ENCODE assay signal across 7 mouse cellular contexts in the genomic region with DNA sequence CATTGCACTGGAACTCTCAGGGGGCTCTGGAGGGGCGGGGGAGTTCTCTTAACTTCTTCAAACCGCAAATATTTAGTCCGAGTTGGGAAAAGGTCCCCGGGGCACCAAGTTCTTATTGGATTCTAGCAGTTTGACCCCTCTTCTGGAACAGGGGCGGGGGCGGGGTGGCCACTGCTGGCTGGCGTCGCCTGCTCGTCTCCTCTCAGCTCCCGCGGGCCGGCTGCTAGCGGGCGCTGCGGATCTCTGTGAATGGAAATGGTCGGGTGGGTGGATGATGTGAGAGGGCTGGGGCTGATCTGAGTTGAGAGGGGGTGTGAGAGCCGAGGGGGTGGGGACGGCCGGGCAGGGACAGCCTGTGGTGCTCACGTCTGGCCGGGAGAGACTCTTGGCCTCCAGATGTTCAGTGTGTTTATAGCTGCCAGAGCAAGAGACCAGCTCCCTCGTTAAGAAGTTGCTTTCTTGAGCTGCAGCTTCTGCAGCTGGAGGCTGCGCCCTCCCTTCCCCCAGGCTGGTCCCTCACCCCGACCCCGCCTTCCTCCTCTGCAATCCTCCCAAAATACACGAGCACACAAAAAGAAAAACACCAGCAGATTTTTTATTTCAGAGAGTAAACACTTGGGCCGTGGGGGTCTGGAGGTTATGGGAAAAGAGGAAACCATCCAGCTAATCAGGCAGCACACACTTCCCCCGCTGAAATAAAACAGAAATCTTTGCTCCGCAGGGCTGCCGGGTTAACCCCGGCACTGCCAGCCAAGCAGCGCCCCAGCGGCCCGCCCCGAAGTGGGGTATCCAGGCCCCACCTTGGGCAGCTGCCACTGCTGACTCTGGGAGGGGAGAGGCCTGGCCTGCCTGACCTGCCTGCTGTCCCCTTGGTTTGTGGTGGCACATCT. TPM values are rescaled to one million over a fixed set of nuclear protein-coding genes. Genes with fewer than 3 reads are reported as not detected.
DNase-seq lines count a peak whose midpoint lies in the region; ATAC-seq lines count a peak whose summit lies in the region.

No protein-coding gene starts in this region.

- peak overlapping the region; percentile 53 for H3K9ac ChIP-seq in intestine, embryonic 16.5 days (ENCODE audit: low read depth, low read length)
- 0 out of 2 replicates have a peak overlapping the region, but pooled peaks have one; percentile 12 for H3K9ac ChIP-seq in liver, embryonic 12.5 days
- H3K9ac ChIP-seq in stomach, embryonic 15.5 days, result no peak overlapping the region

- peak; percentile 72 for DNase-seq in T-cell, adult 2 months (ENCODE audit: low spot score)
- peak; percentile 79 for DNase-seq in embryo, embryonic 10.5 days (ENCODE audit: low spot score)
- DNase-seq in heart, adult 18-20 months, result peak; percentile 83 to 94

- no peaks in the 10 kb centered on the region for H3K36me3 ChIP-seq in intestine, embryonic 16.5 days (ENCODE audit: control insufficient read depth, insufficient read depth, low read length)
- no peaks in the 10 kb centered on the region for H3K36me3 ChIP-seq in liver, embryonic 12.5 days
- H3K36me3 ChIP-seq in stomach, embryonic 15.5 days, result no peaks in the 10 kb centered on the region

- H3K9me3 ChIP-seq in intestine, embryonic 16.5 days (ENCODE audit: control insufficient read depth, low read length), result no peaks in the 10 kb centered on the region
- H3K9me3 ChIP-seq in liver, embryonic 12.5 days (replicated peaks), result no peaks in the 10 kb centered on the region
- no peaks in the 10 kb centered on the region for H3K9me3 ChIP-seq in stomach, embryonic 15.5 days

- H3K27ac ChIP-seq in intestine, embryonic 16.5 days (ENCODE audit: low read length), result peak overlapping the region; percentile 83
- H3K27ac ChIP-seq in liver, embryonic 12.5 days, result peak overlapping the region; percentile 60; the same call in 1 of the 2 replicates
- H3K27ac ChIP-seq in stomach, embryonic 15.5 days, result peak overlapping the region; percentile 86

- peak overlapping the region; percentile 30 for H3K4me3 ChIP-seq in intestine, embryonic 16.5 days (ENCODE audit: low read length)
- H3K4me3 ChIP-seq in liver, embryonic 12.5 days, result peak overlapping the region; percentile 28
- peak overlapping the region; percentile 24 for H3K4me3 ChIP-seq in stomach, embryonic 15.5 days (replicated peaks)

- H3K27me3 ChIP-seq in intestine, embryonic 16.5 days (replicated peaks; ENCODE audit: control insufficient read depth, insufficient read depth, low read length), result 0 out of 2 replicates have a peak, but pooled peaks cover 2% of the 10 kb centered on the region
- peaks cover 65% of the 10 kb centered on the region for H3K27me3 ChIP-seq in liver, embryonic 12.5 days (replicated peaks)
- H3K27me3 ChIP-seq in stomach, embryonic 15.5 days (replicated peaks), result no peaks in the 10 kb centered on the region

- ATAC-seq in intestine, embryonic 16.5 days, result peak; percentile 91
- ATAC-seq in liver, embryonic 12.5 days, result peak; percentile 73
- peak; percentile 25; the same call in 1 of the 2 replicates for ATAC-seq in monocyte, adult 5-6 weeks (replicated peaks; ENCODE audit: insufficient number of reproducible peaks, low FRiP score, low TSS enrichment, poor library complexity, severe bottlenecking)
- peak; percentile 82 for ATAC-seq in stomach, embryonic 15.5 days (ENCODE audit: insufficient read depth, low FRiP score, low read depth)

- peak overlapping the region; percentile 55 for H3K4me2 ChIP-seq in intestine, embryonic 16.5 days (ENCODE audit: low read depth, low read length)
- H3K4me2 ChIP-seq in liver, embryonic 12.5 days, result peak overlapping the region; percentile 60
- peak overlapping the region; percentile 57 for H3K4me2 ChIP-seq in stomach, embryonic 15.5 days

- under 1% methylated on average over 35 of the region's 35 CpGs for WGBS in intestine, embryonic 16.5 days
- WGBS in liver, embryonic 12.5 days (ENCODE audit: insufficient replicate concordance), result under 1% methylated on average over 35 of the region's 35 CpGs
- 1% methylated on average over 35 of the region's 35 CpGs for whole genome bisulfite sequencing in stomach, embryonic 15.5 days

- peaks cover 54% of the 10 kb centered on the region for H3K4me1 ChIP-seq in intestine, embryonic 16.5 days (ENCODE audit: control insufficient read depth, insufficient read depth, low read length)
- peaks cover 45% of the 10 kb centered on the region for H3K4me1 ChIP-seq in liver, embryonic 12.5 days
- peaks cover 56% of the 10 kb centered on the region for H3K4me1 ChIP-seq in stomach, embryonic 15.5 days

RNA-seq across cellular contexts. Expression of a gene that starts 36.2 kb away (rescaled TPM):
- total RNA-seq in heart, adult 18-20 months (2021), result 10 to 100 TPM; 35.3 to 36.9 TPM
- polyA plus RNA-seq in intestine, embryonic 16.5 days (2015; fragmentation: Nextera tagmentation; extraction: Ambion mirVana), result 33.0 and 33.9 TPM in 2 replicates
- polyA plus RNA-seq in liver, embryonic 12.5 days (2016; fragmentation: Nextera tagmentation; extraction: Ambion mirVana), result 24.2 and 25.4 TPM in 2 replicates
- 274 to 532 TPM (median 291 TPM) in 3 replicates for total RNA-seq in monocyte, adult 5-6 weeks (2017)
- 41.3 and 45.9 TPM in 2 replicates for polyA plus RNA-seq in stomach, embryonic 15.5 days (2015; fragmentation: Nextera tagmentation; extraction: Ambion mirVana)

Comparison
In these comparisons a context has a peak if more than half of its experiments do, and no peak if none do; other contexts are left out.
1. Peak in every context shown above with its lines: DNase-seq, ATAC-seq, H3K4me3 ChIP-seq and H3K27ac ChIP-seq.
2. ATAC-seq: peak in every context shown above with its lines; median percentile 91 in intestine, embryonic 16.5 days; 82 in stomach, embryonic 15.5 days; 73 in liver, embryonic 12.5 days; 25 in monocyte, adult 5-6 weeks.